Mouse (Mus musculus) left cerebral cortex, postnatal 36 days (tissue): ENCODE results near the gene Aldob. TPM values are rescaled to one million over a fixed set of nuclear protein-coding genes. Genes with fewer than 3 reads are reported as not detected.
"Not testable (repeated sequence)": the region's sequence is repeated elsewhere in the genome, so short reads cannot be mapped to it uniquely, and the experiment has no call there.

ENCODE experiments used
- DNase-seq, 2 experiments: peaks; one replicate each; pipeline ENCODE4 v3.0.0; 2021 to 2022; ENCODE audit warnings: low spot score in 2 of 2, mixed read lengths in 1 of 2
- intact Hi-C: fragments of 180-260 bp; cut with DNase I; formaldehyde crosslinking; loops from one replicate; pipeline ENCODE4 v1.15.1; 2025
- total RNA-seq, 2 experiments: library from RNA; stranded (reverse); gene quantifications; 2 replicates each; pipeline ENCODE4 v1.2.3; 2021

Aldob gene
- total RNA-seq, 2 experiments from 2014 or later = 1.4 to 2.2 TPM

GRCm38 (mm10) chr4:49539665-49540064, 9.7 kb downstream of the Aldob start:
- DNase-seq = no peak
- intact Hi-C loops = no loop called here

- intact Hi-C loops = no loop called here
- DNase-seq = no peak
Observed at GRCm38 (mm10) chr4:49536671-49537070, 12.7 kb downstream of the Aldob start.

GRCm38 (mm10) chr4:49535675-49536294, 13.6 kb downstream of the Aldob start:
- intact Hi-C loops = no loop called here
- no peak for DNase-seq

- intact Hi-C loops = no loop called here
- no peak for DNase-seq
Observed at GRCm38 (mm10) chr4:49535036-49535435, 14.3 kb downstream of the Aldob start.

- intact Hi-C loops = no loop called here
- peak; percentile 89 for DNase-seq
Observed at GRCm38 (mm10) chr4:49522576-49522975, 26.8 kb downstream of the Aldob start.

- intact Hi-C loops = loop anchor here (2.0 kb wide), 1 partner anchor 109 kb away; no protein-coding TSS in a partner anchor
- no peak for DNase-seq
Observed at GRCm38 (mm10) chr4:49521346-49521745, 28.0 kb downstream of the Aldob start.

- intact Hi-C loops = loop anchor here (2.0 kb wide), 1 partner anchor 110 kb away; no protein-coding TSS in a partner anchor
- DNase-seq = peak; percentile 95 to 96
Observed at GRCm38 (mm10) chr4:49520572-49521340, 28.6 kb downstream of the Aldob start, which contains the start of the genes Mrpl50 and Zfp189. Mrpl50 (minus strand) TSS chr4:49521093. Zfp189 (plus strand) TSS chr4:49521176.

GRCm38 (mm10) chr4:49519476-49519875, 29.9 kb downstream of the Aldob start:
- intact Hi-C loops = no loop called here

GRCm38 (mm10) chr4:49514441-49514840, 34.9 kb downstream of the Aldob start:
- intact Hi-C loops = no loop called here
- DNase-seq = no peak

More at GRCm38 (mm10) chr4:49519476-49519875, 29.9 kb downstream of the Aldob start:
- DNase-seq = no peak

GRCm38 (mm10) chr4:49512636-49513035, 36.7 kb downstream of the Aldob start:
- intact Hi-C loops = no loop called here
- DNase-seq = no peak

- intact Hi-C loops, DNase-seq: not testable (repeated sequence)
Observed at GRCm38 (mm10) chr4:49510236-49510835, 39.0 kb downstream of the Aldob start.

- intact Hi-C loops = no loop called here
- no peak for DNase-seq
Observed at GRCm38 (mm10) chr4:49509183-49509582, 40.2 kb downstream of the Aldob start.

GRCm38 (mm10) chr4:49506386-49506785, 43.0 kb downstream of the Aldob start, which contains the start of gene Baat:
Baat (minus strand) TSS chr4:49506557.
- intact Hi-C loops = no loop called here
- no peak for DNase-seq

GRCm38 (mm10) chr4:49503563-49503962, 45.8 kb downstream of the Aldob start:
- intact Hi-C loops = no loop called here
- DNase-seq = no peak

Other genes starting within 250 kb of the Aldob start
- gene Acnat2, start 141.4 kb downstream of the Aldob start, total RNA-seq = not detected
- not detected for gene Acnat1, start 75.6 kb downstream of the Aldob start, total RNA-seq
- gene Baat, start 43.0 kb downstream of the Aldob start, total RNA-seq = under 1 TPM in 1 of 2 experiments, not detected in 1; 0.41 TPM
- 10 to 100 TPM; 28.4 to 30.0 TPM for gene Mrpl50, start 28.5 kb downstream of the Aldob start, total RNA-seq
- gene Zfp189, start 28.4 kb downstream of the Aldob start, total RNA-seq = 10 to 100 TPM in 1 of 2 experiments, 1 to 10 TPM in 1; 8.7 to 10.1 TPM
- gene Tmem246, start 48.3 kb upstream of the Aldob start, total RNA-seq = 10 to 100 TPM; 63.5 to 76.9 TPM
- gene Rnf20, start 82.5 kb upstream of the Aldob start, total RNA-seq = 10 to 100 TPM; 55.4 to 82.7 TPM
- gene Ppp3r2, start 132.5 kb upstream of the Aldob start, total RNA-seq = under 1 TPM; 0.17 to 0.79 TPM